Mouse (Mus musculus) liver, embryonic 13.5 days (tissue): Measurements from ENCODE around the gene Odf4. TPM values are rescaled to one million over a fixed set of nuclear protein-coding genes. Genes with fewer than 3 reads are reported as not detected.

Experiments used
- ATAC-seq: fragments of 200-750 bp; cut with Nextera tagmentation; 2 replicates; pipeline ENCODE4 v1.8.0; 2017; ENCODE audit warnings: low read depth, mild to moderate bottlenecking, moderate number of reproducible peaks, moderate library complexity
- DNase-seq: peaks from one replicate; pipeline ENCODE4 v3.0.0; 2022
- H3K27ac ChIP-seq: fragments of 300-500 bp; sonication (generic); 2 replicates; pipeline ENCODE4 v1.5.1; 2015; ENCODE audit warnings: moderate library complexity, mild to moderate bottlenecking, inconsistent platforms
- H3K27me3 ChIP-seq: fragments of 300-500 bp; sonication (generic); 2 replicates; pipeline ENCODE4 v1.6.1; 2015; ENCODE audit warnings: mild to moderate bottlenecking, inconsistent platforms
- H3K36me3 ChIP-seq: fragments of 300-500 bp; sonication (generic); 2 replicates; pipeline ENCODE4 v1.6.1; 2015; ENCODE audit warnings: mild to moderate bottlenecking, inconsistent platforms
- H3K4me1 ChIP-seq: fragments of 300-500 bp; sonication (generic); replicated peaks from 2 replicates; pipeline ENCODE4 v1.6.1; 2015; ENCODE audit warnings: inconsistent platforms
- H3K4me2 ChIP-seq: fragments of 300-500 bp; sonication (generic); 2 replicates; pipeline ENCODE4 v1.6.1; 2015; ENCODE audit warnings: inconsistent platforms, mild to moderate bottlenecking, moderate library complexity
- H3K4me3 ChIP-seq: fragments of 300-500 bp; sonication (generic); replicated peaks from 2 replicates; pipeline ENCODE4 v1.5.1; 2015; ENCODE audit warnings: mild to moderate bottlenecking, inconsistent platforms
- H3K9ac ChIP-seq: fragments of 300-500 bp; sonication (generic); 2 replicates; pipeline ENCODE4 v1.6.1; 2015; ENCODE audit warnings: mild to moderate bottlenecking, inconsistent platforms
- H3K9me3 ChIP-seq: fragments of 300-500 bp; sonication (generic); replicated peaks from 2 replicates; pipeline ENCODE4 v1.6.1; 2016; ENCODE audit warnings: inconsistent platforms
- WGBS: fragments of 180-500 bp; shearing (Covaris S2); methylation state at CpG from one replicate; pipeline ENCODE4 v1.1.7; 2015; ENCODE audit not compliant: insufficient replicate concordance; 5-methylcytosine and 5-hydroxymethylcytosine counted together
- polyA plus RNA-seq: library from polyadenylated mRNA; unstranded; fragments of >200 nt; fragmentation: Nextera tagmentation; extraction: Ambion mirVana; gene quantifications from 2 replicates; pipeline ENCODE4 v1.2.1, GENCODE M21; 2015

Odf4 gene
- polyA plus RNA-seq, 1 experiment from 2014 or later, result not detected

DNA sequence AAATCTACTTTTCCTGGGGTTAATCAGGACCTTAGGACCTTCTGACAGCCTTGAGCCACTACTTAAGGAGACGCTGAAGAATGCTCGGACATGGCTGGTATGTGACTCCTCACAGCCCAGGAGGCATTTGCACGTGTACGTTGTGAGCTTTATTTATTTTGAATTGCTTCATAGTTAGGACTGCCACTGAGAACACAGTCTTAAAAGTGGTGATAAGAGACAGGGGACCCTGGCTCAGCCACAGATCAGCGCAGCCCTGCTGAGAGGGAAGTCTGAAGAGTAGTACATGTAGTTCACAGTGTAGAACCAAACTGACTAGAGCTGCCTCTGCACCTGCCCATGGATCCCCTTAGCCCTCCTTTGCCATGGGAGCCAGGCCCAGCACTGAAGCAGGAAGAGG lies 35.1 kb downstream of the Odf4 start:
- H3K36me3 ChIP-seq, result no peaks in the 10 kb centered on the region
- no peak for DNase-seq
- H3K27me3 ChIP-seq, result no peaks in the 10 kb centered on the region
- no peak for ATAC-seq
- peaks cover 52% of the 10 kb centered on the region for H3K4me1 ChIP-seq
- no peak overlapping the region for H3K4me2 ChIP-seq
- H3K9ac ChIP-seq, result 0 out of 2 replicates have a peak overlapping the region, but pooled peaks have one; percentile 13
- no peak overlapping the region for H3K4me3 ChIP-seq
- H3K27ac ChIP-seq, result peak overlapping the region; percentile 8; the same call in 1 of the 2 replicates
- H3K9me3 ChIP-seq, result no peaks in the 10 kb centered on the region
- WGBS, result 50% methylated on average over 5 of the region's 5 CpGs

DNA sequence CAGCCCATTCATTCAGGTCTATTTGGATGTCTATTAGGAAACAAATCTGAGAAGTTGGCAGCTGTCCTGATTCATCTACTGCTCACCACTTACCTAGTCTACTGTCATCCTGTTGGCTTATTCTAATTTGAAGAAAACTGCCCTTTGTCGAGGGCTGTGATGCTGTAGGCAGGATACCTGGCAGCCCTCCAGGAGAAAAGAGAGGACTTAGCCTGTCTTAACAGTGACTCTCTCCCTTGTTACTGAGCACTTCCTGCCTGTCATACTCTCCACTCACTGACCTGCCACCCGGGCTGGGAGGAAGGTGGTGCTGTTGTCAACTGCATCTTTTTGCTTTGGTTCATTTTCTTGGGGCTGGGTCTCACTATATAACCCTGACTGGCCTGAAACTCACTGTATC lies 36.3 kb downstream of the Odf4 start:
- 22% methylated on average over 2 of the region's 2 CpGs for WGBS
- Histone ChIP-seq H3K4me3 (no peak overlapping the region), H3K27me3 (no peaks in the 10 kb centered on the region), H3K9me3 (no peaks in the 10 kb centered on the region), H3K27ac (no peak overlapping the region), H3K4me2 (no peak overlapping the region), H3K9ac (no peak overlapping the region), H3K4me1 (peaks cover 40% of the 10 kb centered on the region), H3K36me3 (no peaks in the 10 kb centered on the region)
- ATAC-seq (no peak), DNase-seq (no peak)

DNA sequence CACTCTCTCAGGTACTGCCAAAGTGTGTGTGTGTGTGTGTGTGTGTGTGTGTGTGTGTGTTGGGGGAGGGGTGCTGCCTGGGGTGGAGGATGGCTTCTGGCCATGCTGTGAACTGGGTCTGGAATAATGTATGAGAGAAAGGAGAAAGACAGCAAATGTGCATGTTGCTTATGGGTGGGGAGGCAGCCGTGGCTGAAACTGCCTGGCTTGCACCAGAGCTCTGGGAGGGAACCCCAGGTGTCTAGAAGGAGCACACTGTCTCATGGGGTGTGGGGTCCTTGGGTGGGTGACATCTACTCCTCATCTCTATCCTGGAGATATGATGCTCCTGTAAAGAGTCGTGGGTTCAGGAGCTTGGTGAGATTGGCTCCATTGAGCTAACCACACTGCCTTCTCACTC lies 38.2 kb downstream of the Odf4 start:
- Histone ChIP-seq H3K9ac (no peak overlapping the region), H3K4me2 (no peak overlapping the region), H3K9me3 (no peaks in the 10 kb centered on the region), H3K27me3 (no peaks in the 10 kb centered on the region), H3K4me3 (no peak overlapping the region), H3K4me1 (peaks cover 49% of the 10 kb centered on the region), H3K36me3 (no peaks in the 10 kb centered on the region), H3K27ac (no peak overlapping the region)
- ATAC-seq (no peak), DNase-seq (no peak)
- WGBS, result 45% methylated on average over 2 of the region's 2 CpGs

DNA sequence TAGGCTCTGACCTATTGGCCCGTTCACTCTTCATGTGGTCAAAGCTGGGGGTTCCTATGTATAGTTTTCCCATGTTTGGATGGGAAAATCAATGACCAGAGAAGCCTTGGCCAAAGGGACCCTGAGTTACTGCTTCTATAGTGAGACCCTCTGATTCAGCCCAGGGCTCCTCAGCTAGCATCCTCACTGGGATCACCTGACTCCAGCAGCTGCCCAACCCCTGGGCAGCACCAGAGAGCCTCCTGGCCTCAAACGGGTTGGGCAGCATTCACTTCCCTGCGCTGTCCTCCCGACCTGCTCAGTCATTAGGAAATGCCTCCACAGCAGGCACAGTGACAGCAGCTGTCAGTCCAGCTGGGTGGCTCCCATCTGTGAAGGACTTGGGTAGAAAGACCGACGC lies 38.6 kb downstream of the Odf4 start, which contains the start of gene Rnf222:
Gene Rnf222, plus strand, starts transcription at position 301 of the 400 bp plus-strand sequence.
- no peak within 1 kb of the TSS for H3K27ac ChIP-seq
- peaks cover 49% of the 10 kb centered on the region for H3K4me1 ChIP-seq
- no peaks in the 10 kb centered on the region for H3K9me3 ChIP-seq
- no peaks in the 10 kb centered on the region for H3K27me3 ChIP-seq
- no peak within 1 kb of the TSS for H3K4me3 ChIP-seq
- H3K36me3 ChIP-seq, result no peaks in the 10 kb centered on the region
- WGBS, result 41% methylated on average over 6 of the region's 6 CpGs
- DNase-seq (no peak), ATAC-seq (no peak)
- no peak within 1 kb of the TSS for H3K4me2 ChIP-seq
- H3K9ac ChIP-seq, result no peak within 1 kb of the TSS

DNA sequence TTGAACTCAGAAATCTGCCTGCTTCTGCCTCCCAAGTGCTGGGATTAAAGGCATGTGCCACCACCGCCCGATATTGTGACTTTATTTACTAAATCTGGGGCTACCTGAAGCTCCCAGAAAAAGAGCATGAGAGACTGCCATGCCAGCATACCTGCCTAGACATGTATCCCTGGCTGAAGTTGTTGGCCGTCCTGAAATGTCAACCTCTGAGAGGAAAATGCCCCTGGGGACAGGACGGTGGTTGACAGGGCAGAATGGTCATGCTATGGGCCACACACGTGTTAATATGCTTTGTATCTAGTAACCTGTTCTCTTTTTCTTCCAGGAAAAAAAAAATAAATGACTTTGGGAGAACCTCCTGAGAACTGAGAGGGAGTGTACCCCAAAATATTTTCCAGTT lies 40.8 kb downstream of the Odf4 start:
- no peak overlapping the region for H3K4me3 ChIP-seq
- DNase-seq, result no peak
- no peak for ATAC-seq
- H3K36me3 ChIP-seq, result no peaks in the 10 kb centered on the region
- H3K4me1 ChIP-seq, result peaks cover 42% of the 10 kb centered on the region
- no peaks in the 10 kb centered on the region for H3K9me3 ChIP-seq
- H3K4me2 ChIP-seq, result no peak overlapping the region
- no peak overlapping the region; the same call in none of the 2 replicates for H3K27ac ChIP-seq
- no peaks in the 10 kb centered on the region for H3K27me3 ChIP-seq
- H3K9ac ChIP-seq, result no peak overlapping the region
- WGBS, result 81% methylated on average over 5 of the region's 5 CpGs

DNA sequence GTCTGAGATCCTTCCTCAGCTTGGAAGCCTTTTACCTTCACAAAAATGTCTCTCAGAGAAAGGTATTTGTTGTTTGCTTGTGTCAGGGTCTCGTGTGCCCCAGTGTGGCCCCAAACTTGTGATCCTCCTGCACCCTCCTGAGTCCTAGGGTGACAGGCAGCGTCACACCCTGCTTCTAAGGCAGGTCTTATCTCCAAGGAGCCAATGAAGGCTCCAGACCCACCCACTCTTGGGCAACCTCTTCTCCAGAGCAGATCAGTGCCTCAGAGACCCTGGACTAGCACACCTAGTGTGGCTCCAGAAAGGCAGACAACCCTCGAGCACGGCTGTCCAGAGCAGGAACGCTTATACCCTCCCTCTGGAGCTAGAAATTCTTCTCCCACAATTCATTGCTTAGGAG lies 42.5 kb downstream of the Odf4 start:
- WGBS, result 31% methylated on average over 5 of the region's 5 CpGs
- Histone ChIP-seq H3K9me3 (no peaks in the 10 kb centered on the region), H3K27me3 (no peaks in the 10 kb centered on the region), H3K4me3 (peak overlapping the region; percentile 21), H3K9ac (peak overlapping the region; percentile 62), H3K4me2 (peak overlapping the region; percentile 55), H3K4me1 (peaks cover 37% of the 10 kb centered on the region), H3K27ac (peak overlapping the region; percentile 74), H3K36me3 (no peaks in the 10 kb centered on the region)
- DNase-seq (peak; percentile 70), ATAC-seq (peak; percentile 99)

DNA sequence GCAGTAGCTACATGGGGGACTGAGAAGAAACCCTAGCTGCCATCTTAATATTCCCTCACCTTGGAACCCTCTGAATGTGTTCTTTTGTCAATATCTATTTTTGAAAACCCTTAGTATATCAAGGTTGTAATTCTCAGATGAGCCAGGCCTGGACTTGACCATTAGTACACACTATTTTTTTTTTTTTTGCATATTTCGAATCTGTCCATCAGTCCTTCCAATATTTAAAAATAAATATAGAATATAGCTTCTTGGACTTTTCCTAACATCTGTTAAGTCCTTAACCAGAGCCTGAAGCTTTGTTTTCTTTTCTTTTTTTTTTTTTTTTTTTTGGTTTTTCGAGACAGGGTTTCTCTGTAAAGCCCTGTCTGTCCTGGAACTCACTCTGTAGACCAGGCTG lies 43.0 kb downstream of the Odf4 start:
- Histone ChIP-seq H3K36me3 (no peaks in the 10 kb centered on the region), H3K27me3 (no peaks in the 10 kb centered on the region), H3K27ac (peak overlapping the region; percentile 62; the same call in 1 of the 2 replicates), H3K9ac (peak overlapping the region; percentile 62), H3K9me3 (no peaks in the 10 kb centered on the region), H3K4me1 (peaks cover 32% of the 10 kb centered on the region), H3K4me2 (peak overlapping the region; percentile 55), H3K4me3 (peak overlapping the region; percentile 21)
- 44% methylated on average over 2 of the region's 2 CpGs for WGBS
- no peak for DNase-seq
- no peak for ATAC-seq

DNA sequence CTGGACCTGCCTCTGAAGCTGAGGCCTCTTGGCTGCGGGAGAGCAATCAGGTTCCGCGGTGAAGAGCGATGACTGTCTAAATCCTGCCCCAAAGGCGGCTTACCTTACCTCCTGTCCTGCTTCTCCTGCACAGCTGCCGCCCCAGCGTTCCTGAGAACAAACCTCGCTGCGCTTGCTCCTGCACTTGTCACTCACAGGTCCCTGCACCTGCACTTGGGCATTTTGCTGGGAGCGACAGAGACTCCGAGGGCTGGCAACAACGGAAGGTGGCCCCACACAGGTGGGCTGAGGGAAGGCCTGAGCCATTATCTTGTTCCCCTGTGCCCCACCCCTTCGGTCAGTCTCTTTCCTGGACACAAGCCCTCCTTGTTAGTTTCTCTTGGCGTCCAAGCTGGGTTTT lies 44.8 kb downstream of the Odf4 start:
- H3K4me3 ChIP-seq, result no peak overlapping the region
- no peak overlapping the region for H3K27ac ChIP-seq
- H3K9ac ChIP-seq, result no peak overlapping the region
- ATAC-seq, result no peak
- no peaks in the 10 kb centered on the region for H3K27me3 ChIP-seq
- no peaks in the 10 kb centered on the region for H3K36me3 ChIP-seq
- no peaks in the 10 kb centered on the region for H3K9me3 ChIP-seq
- DNase-seq, result no peak
- 0 out of 2 replicates have a peak overlapping the region, but pooled peaks have one; percentile 13 for H3K4me2 ChIP-seq
- H3K4me1 ChIP-seq, result peaks cover 35% of the 10 kb centered on the region
- 41% methylated on average over 14 of the region's 14 CpGs for WGBS

DNA sequence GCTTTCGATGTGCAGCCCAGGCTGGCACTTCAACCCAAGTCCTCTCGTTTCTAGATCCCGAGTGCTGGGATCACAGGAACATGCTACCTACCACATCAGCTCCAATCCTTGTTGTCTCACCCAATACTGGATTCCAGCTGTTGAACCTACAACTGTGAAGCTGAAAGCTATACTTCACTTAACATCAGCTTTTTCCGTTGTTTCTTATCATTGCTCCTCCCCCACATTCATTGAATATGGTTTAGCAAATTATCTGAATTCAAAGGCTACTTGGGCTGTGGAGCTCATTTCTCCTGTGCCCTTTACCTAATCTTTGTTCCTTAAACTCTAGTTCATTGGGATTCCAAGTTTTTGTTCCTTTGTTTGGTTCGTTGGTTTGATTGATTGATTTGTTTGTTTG lies 48.1 kb downstream of the Odf4 start:
- no peak for DNase-seq
- Histone ChIP-seq H3K9ac (no peak overlapping the region), H3K4me1 (peaks cover 21% of the 10 kb centered on the region), H3K9me3 (no peaks in the 10 kb centered on the region), H3K4me3 (no peak overlapping the region), H3K27ac (no peak overlapping the region), H3K36me3 (no peaks in the 10 kb centered on the region), H3K27me3 (no peaks in the 10 kb centered on the region), H3K4me2 (no peak overlapping the region)
- 57% methylated on average over 5 of the region's 5 CpGs for WGBS
- no peak for ATAC-seq

DNA sequence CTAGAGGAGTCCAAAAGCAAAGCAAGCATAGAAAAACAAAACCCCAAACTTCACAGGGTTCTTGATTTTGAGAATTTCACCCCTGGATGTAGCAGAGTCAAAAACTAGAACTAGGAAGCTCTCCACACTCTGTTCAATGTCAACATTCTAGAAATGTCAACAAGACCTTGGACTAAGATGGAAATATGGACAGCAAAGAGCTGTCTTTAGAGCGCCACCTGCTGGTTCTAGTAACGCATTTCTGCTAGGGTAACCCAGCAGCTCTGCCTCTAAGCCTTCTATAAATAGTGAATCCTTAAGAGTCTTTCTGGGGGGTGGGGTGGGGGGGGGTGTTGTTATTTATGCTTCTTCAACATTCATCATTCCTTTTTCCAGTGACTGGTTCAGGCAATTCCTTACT lies 52.0 kb downstream of the Odf4 start:
- Histone ChIP-seq H3K27me3 (no peaks in the 10 kb centered on the region), H3K27ac (no peak overlapping the region), H3K4me2 (no peak overlapping the region), H3K36me3 (no peaks in the 10 kb centered on the region), H3K9me3 (no peaks in the 10 kb centered on the region), H3K4me3 (no peak overlapping the region), H3K9ac (no peak overlapping the region), H3K4me1 (peaks cover 12% of the 10 kb centered on the region)
- ATAC-seq (0 out of 2 replicates have a peak, but pooled peaks have one; percentile 23), DNase-seq (peak; percentile 48)
- 0% methylated on average over 2 of the region's 2 CpGs for WGBS
